10 mouse cellular contexts compared by ENCODE assay signal in genomic region chr13:49391374-49391773, GRCm38 (mm10). TPM values are rescaled to one million over a fixed set of nuclear protein-coding genes. Genes with fewer than 3 reads are reported as not detected.
DNase-seq lines count a peak whose midpoint lies in the region; ATAC-seq and TF ChIP-seq lines count a peak whose summit lies in the region.
"Had no signal": no experiment of that assay in that cellular context is flagged by ENCODE, and none has a peak within 500 bp of the region (broad histone marks: within the 10 kb centered on the region; RNA-seq: fewer than 3 reads in every experiment).

No protein-coding gene starts in this region.

- H3K4me3 ChIP-seq in layer of hippocampus, adult 2 months: no peak overlapping the region
- H3K4me3 ChIP-seq: hindbrain, embryonic 15.5 days had no signal

- no peak overlapping the region for H3K27ac ChIP-seq in layer of hippocampus, adult 2 months
- H3K27ac ChIP-seq: hindbrain, embryonic 15.5 days; macrophage had no signal

- ATAC-seq in CD4-positive, CD25-positive, alpha-beta regulatory T cell, adult 4 months: no peak
- ATAC-seq in monocyte, adult 5-6 weeks (replicated peaks; ENCODE audit: insufficient number of reproducible peaks, low FRiP score, low TSS enrichment, poor library complexity, severe bottlenecking): no peak

- DNase-seq in CD4-positive, CD25-positive, alpha-beta regulatory T cell, adult 2 months (ENCODE audit: low read depth, low spot score): peak; percentile 46
- DNase-seq in layer of hippocampus, adult 2 months (ENCODE audit: low spot score in 2 of 2): no peak
- DNase-seq in layer of hippocampus, postnatal 10 days (ENCODE audit: low spot score in 2 of 2): no peak
- DNase-seq in A20 (ENCODE audit: low read depth, low spot score): peak; percentile 55
- DNase-seq in c-Kit-positive CD71-negative TER-119-negative erythroid progenitor cells, embryonic 14.5 days (ENCODE audit: low read depth): peak; percentile 33
- DNase-seq in layer of hippocampus, adult 11-12 months (ENCODE audit: low spot score): no peak

- TF ChIP-seq CTCF in layer of hippocampus, adult 2 months (conservative IDR thresholded peaks at IDR 0.05): peak; percentile 80

RNA-seq across cellular contexts. Expression of gene Ippk, which starts 29.7 kb away (rescaled TPM):
- polyA plus RNA-seq in CD4-positive, CD25-positive, alpha-beta regulatory T cell, adult 4 months (2017; shearing (Covaris generic)): 1 to 10 TPM; 3.9 to 7.1 TPM
- total RNA-seq in layer of hippocampus, adult 2 months (2021): 10 to 100 TPM; 33.1 to 41.0 TPM
- 10 to 100 TPM; 16.4 to 16.8 TPM for total RNA-seq in layer of hippocampus, postnatal 10 days (2021)
- total RNA-seq in monocyte, adult 5-6 weeks (2017): 5.0 to 8.4 TPM (median 7.5 TPM) in 3 replicates

RNA-seq across cellular contexts. Expression of gene Bicd2, which starts 50.0 kb away (rescaled TPM):
- polyA plus RNA-seq in CD4-positive, CD25-positive, alpha-beta regulatory T cell, adult 4 months (2017; shearing (Covaris generic)): 1 to 10 TPM; 5.9 to 6.1 TPM
- total RNA-seq in layer of hippocampus, adult 2 months (2021): 10 to 100 TPM; 55.2 to 55.3 TPM
- 10 to 100 TPM; 45.0 to 45.3 TPM for total RNA-seq in layer of hippocampus, postnatal 10 days (2021)
- total RNA-seq in monocyte, adult 5-6 weeks (2017): 24.4 to 44.2 TPM (median 31.3 TPM) in 3 replicates

Comparison
In these comparisons a context has a peak if more than half of its experiments do, and no peak if none do; other contexts are left out.
1. DNase-seq: peak in CD4-positive, CD25-positive, alpha-beta regulatory T cell, adult 2 months (single experiment), A20 (single experiment) and c-Kit-positive CD71-negative TER-119-negative erythroid progenitor cells, embryonic 14.5 days (single experiment); none in layer of hippocampus, adult 2 months (0 of 2), layer of hippocampus, postnatal 10 days (0 of 2) and layer of hippocampus, adult 11-12 months (single experiment).